Mouse (Mus musculus): Measurements from ENCODE around the gene Synpo2l.

Gene Synpo2l

DNA sequence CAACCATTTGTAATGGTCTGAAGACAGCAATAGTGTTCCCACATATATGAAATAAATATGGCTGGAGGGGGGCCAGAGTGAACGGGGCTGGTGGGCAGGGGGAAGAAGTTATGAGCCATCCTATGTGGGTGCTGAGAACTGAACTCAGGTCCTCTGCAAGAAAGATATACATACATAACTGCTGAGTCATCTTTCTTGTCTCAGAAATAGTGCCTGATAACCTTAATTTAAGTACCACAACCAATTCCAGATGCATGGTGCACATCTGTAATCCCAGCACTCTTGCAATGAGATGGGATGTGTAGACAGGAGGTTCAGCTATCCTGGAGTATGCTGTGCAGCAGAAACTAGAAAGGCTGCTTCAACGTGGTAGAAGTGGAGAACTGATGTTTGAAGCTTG is 13.6 kb upstream of the Synpo2l start:
- WGBS, result 85% methylated on average over 2 of the region's 2 CpGs

DNA sequence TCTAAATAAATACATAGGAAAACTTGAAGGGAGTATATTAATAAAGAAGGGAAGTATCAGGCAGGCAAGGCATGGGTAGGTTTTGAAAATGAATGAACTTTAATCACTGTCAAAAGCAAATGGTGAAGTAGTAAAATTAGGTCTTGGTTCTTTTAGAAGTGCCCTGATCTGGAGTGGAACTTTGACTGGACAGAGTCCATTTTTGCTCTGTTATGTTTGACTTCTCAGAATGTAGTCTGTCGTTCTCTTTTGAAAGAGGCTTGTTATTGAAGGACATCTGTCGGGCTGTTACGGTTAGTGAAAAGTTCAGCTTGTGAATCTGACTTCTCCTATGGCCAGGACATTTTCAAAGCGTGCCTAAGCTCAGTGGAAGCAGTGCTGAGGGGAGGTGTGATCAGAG is 9.8 kb upstream of the Synpo2l start:
- 92% methylated on average over 4 of the region's 4 CpGs for WGBS

DNA sequence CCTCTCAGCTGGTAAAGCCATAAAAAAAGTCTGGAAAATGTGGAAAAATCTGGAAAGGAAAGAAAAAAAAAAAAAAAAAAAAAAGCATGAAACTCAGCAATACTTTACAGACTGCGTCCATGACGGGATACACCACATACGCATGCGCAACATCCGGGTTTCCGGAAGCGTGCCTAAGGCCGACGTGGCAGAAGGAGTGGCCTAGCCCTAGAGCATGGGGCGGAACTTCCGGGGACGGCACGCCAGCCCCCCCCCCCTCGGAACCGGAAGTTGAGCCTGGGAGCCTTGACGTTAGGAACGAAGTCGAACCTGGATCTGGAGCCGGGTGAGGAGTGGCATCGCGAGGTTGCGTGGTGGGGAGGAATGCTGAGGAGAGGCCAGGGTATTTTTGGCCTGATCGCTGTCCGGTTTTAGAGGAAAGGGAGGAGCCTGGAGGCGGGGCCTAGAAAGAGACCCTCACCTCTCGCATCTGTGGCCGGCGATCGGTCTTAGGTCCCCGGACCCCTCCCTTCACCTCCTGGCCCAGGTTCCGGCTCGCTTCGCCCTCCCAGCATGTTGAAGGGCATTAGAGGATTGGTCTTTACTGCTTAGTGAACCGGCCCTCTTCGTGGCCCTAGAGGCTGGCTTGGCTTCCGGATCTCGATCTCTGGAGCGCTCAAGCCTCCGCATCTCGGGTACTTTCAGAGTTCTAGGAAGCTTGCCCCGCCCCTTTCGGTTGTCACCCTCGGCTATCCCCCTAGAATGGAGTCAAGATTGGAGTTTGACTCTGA is 6.1 kb upstream of the Synpo2l start, which contains the start of gene Sec24c:
TSS of gene Sec24c (plus strand) at position 245 of the 770 bp plus-strand sequence.
- WGBS, result under 1% methylated on average over 43 of the region's 43 CpGs

DNA sequence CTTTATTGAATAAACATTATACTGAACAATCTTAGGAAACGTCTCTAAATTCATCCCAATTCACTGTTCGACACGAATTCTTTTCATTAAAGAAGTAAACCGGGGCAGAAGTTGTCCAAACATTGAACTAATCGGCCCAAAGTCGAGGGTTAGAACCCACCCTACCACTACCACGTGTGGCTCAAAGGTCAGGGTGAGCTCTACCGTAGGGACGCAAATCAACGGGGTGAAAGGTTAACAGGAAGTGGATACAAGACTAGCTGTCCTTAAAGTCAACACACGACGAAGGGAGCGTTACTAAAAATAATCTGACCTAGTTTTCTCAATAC is 5.5 kb upstream of the Synpo2l start:
- WGBS, result 6% methylated on average over 13 of the region's 13 CpGs

DNA sequence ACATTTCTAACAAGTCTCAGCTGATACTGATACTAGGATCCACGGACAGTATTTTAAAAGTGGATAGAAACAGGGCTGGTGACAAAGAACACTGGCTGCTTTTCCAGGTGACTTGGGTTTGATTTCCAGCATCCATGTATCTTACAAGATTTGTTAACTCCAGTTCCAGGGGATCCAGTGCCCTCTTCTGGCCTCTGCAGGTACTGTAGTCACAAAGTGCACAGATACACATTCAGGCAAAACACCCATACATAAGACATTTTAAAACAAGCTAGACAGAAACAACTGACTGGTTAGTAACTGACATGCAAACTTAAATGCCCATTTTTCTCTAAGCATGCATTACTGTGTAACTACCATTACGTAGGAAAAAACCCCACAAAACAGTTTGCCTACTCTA is 4.8 kb upstream of the Synpo2l start:
- WGBS, result 94% methylated on average over 2 of the region's 2 CpGs

DNA sequence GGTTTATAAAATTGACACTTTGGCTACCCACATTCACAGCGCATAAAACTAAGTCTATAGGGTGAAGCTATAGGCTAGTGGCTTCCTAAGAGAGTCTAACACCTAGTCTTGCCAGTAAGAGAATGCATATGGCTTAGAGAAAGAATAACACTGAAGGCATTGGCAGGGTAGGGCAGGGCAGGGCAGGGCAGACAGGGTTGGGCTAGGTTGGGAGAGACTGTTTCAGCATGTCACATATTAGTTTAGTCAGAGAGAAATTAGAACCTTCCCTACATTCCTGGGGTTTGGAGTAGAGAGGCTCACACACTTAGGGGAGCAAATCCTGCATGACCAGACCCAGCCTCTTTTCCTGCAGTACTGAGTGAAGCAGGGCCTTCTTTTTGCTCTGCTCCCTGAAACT is 685 bp downstream of the Synpo2l start:
- 86% methylated on average over 1 of the region's 1 CpGs for WGBS

DNA sequence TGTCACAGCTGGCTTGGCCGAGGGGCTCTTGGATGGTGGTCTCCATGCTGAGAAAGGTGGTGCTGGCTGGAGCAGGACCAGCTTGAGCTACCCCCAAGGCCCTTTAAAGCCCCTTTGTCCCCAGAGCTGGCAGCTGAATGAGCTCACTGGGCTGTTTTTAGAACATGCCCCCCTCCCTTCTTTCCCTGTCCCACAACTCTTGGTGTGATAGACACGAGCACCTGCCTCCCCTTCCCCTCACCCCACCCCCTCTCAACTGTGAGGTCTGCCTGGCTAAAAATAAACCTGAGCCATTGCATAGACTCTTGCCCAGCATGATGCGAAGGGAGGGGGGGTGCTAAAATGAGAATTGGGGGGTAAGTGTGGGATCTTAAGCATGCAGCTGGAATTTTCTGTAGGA is 3.7 kb downstream of the Synpo2l start:
- WGBS, result 27% methylated on average over 3 of the region's 3 CpGs

DNA sequence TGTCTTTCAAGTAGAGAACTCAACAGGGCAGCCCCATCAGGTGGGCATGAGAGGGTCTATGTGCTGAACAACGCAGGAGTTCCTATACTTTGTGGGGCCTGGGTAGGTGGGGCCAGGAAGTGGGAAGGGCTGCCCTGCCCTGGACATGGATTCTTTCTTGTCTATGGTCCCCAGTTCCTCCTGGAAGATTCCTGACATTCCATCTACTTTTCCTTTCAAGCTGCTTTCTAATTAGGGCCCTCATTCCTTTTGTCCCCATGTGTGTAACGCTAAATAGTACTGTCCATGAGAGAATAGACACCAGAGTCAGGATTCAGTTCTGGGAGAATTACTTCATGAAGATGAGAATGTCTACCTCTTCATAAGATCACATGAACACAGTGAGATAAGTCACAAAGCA is 4.6 kb downstream of the Synpo2l start:
- 68% methylated on average over 2 of the region's 2 CpGs for WGBS

DNA sequence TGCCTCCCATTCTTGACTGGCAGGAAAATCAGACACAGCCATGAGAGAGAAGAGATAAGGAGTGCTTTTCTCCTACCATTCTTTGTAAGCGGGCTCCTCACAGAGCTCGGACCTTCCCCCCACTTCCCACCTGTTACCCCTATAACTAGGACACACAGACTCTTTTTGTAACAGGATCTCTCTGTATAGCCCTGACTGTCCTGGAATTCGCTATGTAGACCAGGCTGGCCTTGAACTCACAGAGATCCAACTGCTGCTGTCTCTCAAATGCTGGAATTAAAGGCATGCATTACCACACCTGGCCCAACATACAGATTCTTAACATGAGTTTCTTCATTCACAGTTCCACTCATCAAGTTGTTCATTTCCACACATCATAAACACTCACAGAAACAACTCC is 5.4 kb downstream of the Synpo2l start:
- WGBS, result 91% methylated on average over 3 of the region's 3 CpGs

DNA sequence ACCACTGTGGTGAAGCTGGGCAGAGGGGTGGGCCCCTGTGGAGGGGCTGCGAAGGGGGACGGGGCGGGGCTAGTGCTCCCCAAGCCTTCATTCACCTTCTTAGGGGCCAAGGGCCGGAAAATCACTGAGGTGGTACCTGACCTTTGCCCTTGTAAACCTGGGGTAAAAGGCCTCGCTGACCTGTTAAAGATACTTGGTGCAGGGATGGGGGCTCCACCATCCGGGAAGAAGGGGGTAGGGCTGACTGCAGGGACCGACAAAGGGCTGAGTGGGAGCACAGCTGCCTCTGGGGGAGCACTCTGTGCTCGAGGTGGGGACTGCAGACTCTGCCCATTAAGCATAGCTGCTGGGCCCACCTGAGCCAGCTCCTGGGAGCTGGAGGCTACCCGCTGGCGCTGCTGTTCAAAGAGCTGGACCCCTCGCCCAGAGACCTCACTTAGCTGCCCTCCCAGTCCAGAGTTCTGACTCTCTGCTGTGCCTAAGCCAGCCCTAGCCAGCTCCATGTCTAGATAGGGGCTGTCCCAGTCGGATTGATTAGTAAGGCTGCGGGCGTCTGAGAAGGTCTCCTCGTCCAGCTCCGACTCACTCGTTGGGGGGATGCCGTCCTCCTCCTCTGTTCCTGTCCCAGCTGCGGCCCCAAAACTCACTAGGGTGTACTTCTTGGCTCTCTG is 6.4 kb downstream of the Synpo2l start:
- WGBS, result 13% methylated on average over 19 of the region's 19 CpGs

DNA sequence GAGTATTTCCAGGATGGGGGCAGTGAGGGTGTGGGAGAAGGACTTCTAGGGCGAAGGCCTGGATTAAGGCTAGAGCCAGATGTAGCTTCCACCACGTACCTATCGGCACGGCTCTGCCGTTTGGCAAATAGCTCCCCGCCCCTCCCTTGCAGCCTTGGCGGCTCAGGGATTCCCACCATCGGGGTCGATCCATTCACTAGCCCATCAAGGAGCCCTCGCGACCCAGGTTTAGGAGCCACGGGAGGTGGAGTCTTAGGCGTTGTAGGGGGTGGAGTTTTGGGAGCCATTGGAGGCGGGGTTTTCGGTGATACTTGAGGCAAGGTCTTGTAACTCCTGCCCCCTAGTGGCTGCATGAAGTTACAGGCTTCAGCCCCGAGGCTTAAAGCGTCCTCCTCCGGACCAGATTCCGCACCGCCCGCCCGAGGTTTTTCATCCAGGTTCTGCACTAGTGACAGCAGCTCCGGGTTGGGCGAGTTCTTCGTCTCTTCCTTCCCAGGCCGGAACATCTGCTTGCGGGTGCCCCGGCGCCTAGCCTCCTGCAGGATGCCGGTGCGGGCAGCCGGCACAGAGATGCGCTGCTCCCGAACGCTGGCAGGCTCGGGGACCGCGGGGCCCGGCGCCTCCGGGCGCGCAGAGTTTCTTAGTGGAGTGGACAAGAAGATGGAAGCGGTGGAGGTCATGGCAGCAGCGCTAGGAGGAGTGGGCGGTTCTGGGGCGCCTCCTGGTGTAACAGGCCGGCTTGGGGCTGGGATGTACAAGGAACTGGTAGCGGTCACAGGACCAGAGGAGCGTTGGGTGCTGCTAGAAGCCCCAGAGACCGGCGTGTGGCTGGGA is 7.1 kb downstream of the Synpo2l start:
- under 1% methylated on average over 52 of the region's 52 CpGs for WGBS

DNA sequence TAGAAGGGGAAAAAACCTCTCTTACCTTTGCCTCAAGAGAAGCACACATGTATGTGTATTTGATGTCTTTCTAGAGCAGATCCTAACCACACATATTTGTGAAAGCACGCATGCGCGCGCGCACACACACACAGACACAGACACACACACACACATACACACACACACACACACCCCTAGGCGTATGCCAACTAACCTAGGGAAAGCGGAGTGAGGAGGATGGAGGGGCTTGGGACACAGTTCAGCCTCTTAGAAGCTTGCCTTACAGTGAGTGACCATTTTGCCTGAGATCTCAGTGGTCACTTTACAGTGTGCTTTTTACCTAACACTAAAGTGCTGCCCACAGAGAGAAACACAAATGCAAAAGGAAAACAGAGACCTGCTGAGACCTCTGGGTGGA is 8.5 kb downstream of the Synpo2l start:
- WGBS, result 99% methylated on average over 7 of the region's 7 CpGs

DNA sequence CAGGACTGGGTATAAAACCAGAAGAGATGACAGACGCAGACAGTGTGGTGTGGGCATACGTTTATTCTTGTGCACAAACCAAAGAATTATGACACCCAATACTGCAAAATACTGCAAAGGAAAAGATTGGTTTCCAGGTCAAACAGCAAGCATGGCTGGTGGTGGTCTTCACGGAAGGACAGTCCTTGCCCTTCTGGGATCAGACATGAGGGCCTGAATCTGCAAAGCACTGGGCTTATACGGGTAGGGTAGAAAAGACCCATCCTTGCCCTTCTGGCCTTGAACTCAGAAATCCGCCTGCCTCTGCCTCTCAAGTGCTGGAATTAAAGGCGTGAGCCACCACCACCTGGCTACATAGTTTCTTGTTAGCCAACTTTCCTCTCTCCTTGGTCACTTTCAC is 9.3 kb downstream of the Synpo2l start:
- WGBS, result 91% methylated on average over 6 of the region's 6 CpGs

DNA sequence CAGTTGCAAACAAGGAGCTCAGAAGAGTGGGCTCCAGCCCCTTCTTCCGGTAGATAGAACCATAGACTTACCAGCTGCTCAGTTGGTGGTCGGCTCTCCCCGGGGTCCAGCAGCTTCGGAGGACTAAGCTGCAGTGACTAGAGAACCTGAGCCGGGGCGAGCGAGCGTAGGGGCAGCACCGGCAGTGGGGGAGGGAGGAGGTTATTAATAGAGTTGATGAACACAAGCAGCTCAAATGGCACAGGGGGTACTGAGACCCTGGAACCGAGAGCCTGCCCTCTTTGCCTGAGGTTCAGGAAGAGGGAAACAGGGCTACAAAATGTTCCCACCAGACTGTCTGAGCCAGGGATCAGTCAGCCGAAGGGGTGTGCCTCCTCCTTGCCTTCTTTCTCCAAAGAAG is 11.8 kb downstream of the Synpo2l start, which contains the start of gene Myoz1:
TSS of gene Myoz1 (minus strand) at position 180 of the 400 bp plus-strand sequence.
- WGBS, result 55% methylated on average over 11 of the region's 11 CpGs

DNA sequence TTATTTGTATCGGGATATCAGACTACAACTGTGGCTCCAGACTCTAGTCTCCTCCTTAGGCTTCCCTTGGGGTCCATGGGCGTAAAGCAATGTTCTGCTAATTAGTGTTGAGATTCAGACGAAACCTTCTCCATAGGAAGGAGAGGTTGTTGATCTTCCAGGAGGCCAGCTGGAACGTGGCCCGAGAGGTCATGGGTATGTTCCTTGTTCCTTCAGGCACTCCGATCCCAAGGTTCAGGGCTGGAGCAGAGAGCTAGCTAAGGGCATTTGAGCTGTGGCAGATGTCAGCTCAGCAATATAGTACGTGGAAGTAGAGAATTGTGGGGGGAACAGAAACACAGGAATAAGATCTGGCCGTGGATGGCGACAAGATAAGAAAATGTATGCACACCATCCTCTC is 12.4 kb downstream of the Synpo2l start:
- WGBS, result 77% methylated on average over 9 of the region's 9 CpGs

DNA sequence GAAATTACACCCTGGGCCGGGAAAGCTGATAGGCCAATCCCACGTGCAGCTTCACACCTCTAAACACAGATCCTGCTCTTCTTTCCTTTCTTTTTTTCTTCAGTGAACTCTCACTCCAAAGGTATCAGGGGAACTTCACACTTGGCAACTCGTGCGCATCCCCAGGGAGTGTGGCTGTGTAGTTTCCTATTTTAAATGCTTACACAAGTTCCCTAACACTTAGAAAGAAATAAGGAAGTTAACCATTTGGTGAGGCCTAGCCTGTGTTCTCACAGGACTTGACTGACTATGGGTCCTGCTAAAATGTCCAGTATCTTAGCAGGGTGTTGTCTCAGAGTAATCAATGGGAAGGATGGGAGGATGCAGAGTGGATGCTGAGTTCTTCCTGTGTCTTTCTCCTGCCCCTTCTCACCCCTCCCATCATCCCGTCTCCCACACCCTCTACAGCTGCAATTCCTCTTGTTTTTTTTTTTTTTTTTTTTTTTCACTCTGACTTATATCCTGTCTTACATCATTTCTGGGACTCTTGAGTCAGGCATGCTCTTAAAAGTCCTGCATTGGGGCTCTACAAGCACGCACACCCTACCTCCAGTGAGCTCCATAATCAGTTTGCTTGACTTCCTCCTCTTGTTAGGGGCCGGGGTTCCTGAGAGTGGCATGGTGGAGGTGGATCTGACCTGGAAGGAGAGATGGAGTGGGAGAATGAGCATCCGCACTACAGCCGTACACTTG is 13.3 kb downstream of the Synpo2l start:
- 79% methylated on average over 9 of the region's 9 CpGs for WGBS

DNA sequence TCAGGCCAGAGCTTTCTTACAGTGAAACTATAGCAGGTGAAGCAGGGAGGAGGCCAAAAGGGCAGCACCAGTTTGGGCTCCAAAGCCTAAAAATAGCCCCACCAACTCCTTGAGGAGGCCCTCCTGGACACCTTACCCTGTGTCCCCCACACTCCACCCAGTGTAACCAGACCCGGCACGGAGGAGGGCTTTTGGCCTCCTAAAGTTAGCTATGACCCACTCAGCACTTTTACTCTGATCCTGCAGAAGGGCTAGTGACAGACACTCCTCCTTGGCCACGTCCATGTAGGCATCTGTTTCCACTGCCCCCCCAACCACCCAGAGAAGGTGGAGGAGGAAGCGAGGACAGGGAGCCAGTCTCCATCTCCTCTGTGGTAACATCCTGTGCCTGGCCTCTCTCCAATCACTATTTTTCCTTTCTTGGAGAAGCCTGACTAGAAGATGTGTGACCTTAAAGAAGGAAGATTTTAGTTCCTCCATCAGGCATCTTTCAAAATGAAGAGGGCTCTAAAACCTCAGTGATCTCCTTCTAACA is 16.4 kb downstream of the Synpo2l start:
- WGBS, result 45% methylated on average over 4 of the region's 4 CpGs

DNA sequence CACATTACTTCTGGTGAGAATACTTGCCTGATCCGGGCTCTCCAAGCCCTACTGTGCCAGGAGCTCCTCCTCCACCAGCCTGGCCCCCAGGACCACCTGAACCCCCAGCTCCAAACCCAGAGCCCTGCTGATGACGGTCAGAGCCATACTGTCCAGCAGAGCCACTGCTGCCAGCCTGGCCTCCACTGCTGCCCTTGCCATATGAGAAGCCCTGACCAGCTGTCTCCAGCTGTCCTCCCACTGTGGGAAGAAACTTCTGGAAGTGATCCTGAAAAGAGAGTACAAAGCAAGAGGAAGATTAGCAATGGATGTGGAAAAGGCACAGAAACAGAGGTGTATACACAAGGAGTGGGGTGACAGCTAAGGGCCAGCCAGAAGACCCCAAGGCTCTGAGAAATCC is 17.2 kb downstream of the Synpo2l start:
- WGBS, result 84% methylated on average over 2 of the region's 2 CpGs

DNA sequence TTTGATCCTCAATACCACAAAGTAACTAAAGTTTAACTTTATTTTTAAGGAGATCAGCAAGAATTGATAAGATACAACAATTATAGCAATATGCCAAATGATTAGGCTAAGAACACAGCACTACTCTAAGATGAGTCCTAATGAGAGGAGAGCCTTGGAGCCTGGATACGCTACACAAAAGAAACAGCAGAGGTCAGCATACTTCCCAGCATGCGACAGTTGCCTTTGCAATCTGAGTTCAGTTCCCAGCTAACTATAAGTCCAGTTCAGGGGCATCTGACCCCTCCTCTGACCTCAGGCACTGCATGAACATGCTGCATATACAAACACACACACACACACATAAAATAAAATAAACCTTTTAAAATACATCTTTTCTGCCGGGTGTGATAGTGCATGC is 22.6 kb downstream of the Synpo2l start:
- 59% methylated on average over 3 of the region's 3 CpGs for WGBS

DNA sequence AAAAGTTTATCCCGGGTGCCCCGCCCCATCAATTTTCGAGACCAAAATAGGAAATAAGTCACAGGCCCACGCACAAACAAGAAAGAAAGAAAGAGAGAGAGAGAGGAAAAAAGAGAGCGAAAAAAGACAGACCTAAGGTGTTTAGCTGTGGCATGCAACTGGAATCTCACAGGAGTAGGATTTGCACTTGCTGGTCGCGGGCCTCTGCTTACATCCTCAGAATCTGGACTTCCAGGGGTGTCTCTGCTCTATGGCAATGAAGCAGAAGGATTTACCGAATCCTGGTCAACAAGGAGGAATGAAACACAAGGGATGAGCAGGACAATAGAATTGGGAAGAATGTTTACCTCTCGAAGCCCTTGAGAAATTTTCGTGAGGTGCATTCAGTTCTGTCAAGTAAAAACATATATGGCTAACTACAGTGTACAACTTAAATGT is 26.7 kb downstream of the Synpo2l start:
- WGBS, result 14% methylated on average over 10 of the region's 10 CpGs

DNA sequence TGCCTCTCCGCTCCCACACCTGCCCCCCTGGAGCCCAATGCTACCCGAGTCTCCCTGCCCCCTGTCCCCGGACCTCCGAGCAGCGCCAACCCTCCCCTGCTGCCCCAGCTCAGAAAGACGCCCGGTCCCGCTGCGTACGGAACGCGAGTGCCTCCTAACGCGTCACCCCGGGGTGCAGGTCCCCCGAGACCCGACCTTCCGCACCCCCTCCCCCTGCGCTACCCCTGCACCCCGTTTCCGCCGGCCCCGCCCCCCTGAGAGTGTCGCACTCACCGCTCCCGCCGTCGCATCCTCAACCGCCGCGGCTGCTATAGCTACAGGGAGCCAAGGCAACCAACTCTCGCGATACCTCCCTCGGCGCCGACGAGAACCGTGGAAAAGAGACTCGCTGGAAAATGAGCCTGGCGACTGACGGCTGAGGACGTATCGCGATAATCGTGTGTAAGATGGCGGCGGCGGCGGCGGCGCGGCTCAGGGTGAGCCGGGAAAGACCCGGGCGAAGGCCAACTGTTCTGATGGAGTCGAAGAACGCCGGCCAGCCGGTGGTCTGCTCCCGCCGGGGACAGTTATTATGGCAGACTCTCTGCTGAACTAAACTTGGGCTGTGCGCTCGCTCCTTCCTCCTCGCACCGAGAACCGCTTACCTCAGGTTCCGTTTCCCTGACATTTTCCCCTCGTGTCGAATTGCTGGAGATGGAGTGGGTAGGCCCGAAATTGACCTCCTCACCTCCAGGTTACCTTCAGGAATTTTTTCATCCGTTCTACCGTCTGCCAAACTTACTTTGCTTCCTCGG is 27.3 kb downstream of the Synpo2l start, which contains the start of gene Usp54:
TSS of gene Usp54 (minus strand) at position 420 of the 794 bp plus-strand sequence.
- WGBS, result under 1% methylated on average over 73 of the region's 73 CpGs

Measured in cerebral cortex, adult 2 months (tissue).